Mouse (Mus musculus) limb, embryonic 14.5 days (tissue): Measurements from ENCODE around the gene Zfp42. TPM values are rescaled to one million over a fixed set of nuclear protein-coding genes. Genes with fewer than 3 reads are reported as not detected.

ENCODE experiments used
- ATAC-seq: fragments of 200-750 bp; cut with Nextera tagmentation; 2 replicates; pipeline ENCODE4 v1.8.0; 2017; ENCODE audit warnings: low read depth, moderate number of reproducible peaks, moderate TSS enrichment; ENCODE audit not compliant: low FRiP score
- DNase-seq: peaks from one replicate; pipeline ENCODE4 v3.0.0-alpha.2; 2015; ENCODE audit warnings: low spot score
- H3K27ac ChIP-seq: fragments of 300-500 bp; sonication (generic); replicated peaks from 2 replicates; pipeline ENCODE4 v1.5.1; 2014; ENCODE audit warnings: low read depth, mild to moderate bottlenecking, low read length, moderate library complexity, mixed read lengths
- H3K27me3 ChIP-seq: fragments of 300-500 bp; sonication (generic); 2 replicates; pipeline ENCODE4 v1.6.1; 2014; ENCODE audit warnings: low read length, mixed read lengths; ENCODE audit not compliant: control insufficient read depth, insufficient read depth
- H3K36me3 ChIP-seq: fragments of 300-500 bp; sonication (generic); 2 replicates; pipeline ENCODE4 v1.6.1; 2014; ENCODE audit warnings: mild to moderate bottlenecking, low read length, moderate library complexity, mixed read lengths; ENCODE audit not compliant: control insufficient read depth, insufficient read depth
- H3K4me1 ChIP-seq: fragments of 300-500 bp; sonication (generic); 2 replicates; pipeline ENCODE4 v1.6.1; 2014; ENCODE audit warnings: antibody characterized with exemption, low read length, mixed read lengths; ENCODE audit not compliant: control insufficient read depth, insufficient read depth
- H3K4me2 ChIP-seq: fragments of 300-500 bp; sonication (generic); replicated peaks from 2 replicates; pipeline ENCODE4 v1.6.1; 2014; ENCODE audit warnings: low read depth, mild to moderate bottlenecking, low read length, moderate library complexity; ENCODE audit not compliant: severe bottlenecking
- H3K4me3 ChIP-seq: fragments of 300-500 bp; sonication (generic); replicated peaks from 2 replicates; pipeline ENCODE4 v1.5.1; 2014; ENCODE audit warnings: low read length
- H3K9ac ChIP-seq: fragments of 300-500 bp; sonication (generic); 2 replicates; pipeline ENCODE4 v1.6.1; 2014; ENCODE audit warnings: mild to moderate bottlenecking, low read depth, low read length, moderate library complexity; ENCODE audit not compliant: severe bottlenecking
- H3K9me3 ChIP-seq: fragments of 300-500 bp; sonication (generic); 2 replicates; pipeline ENCODE4 v1.6.1; 2016; ENCODE audit warnings: low read length; ENCODE audit not compliant: control insufficient read depth
- POLR2A ChIP-seq: fragments of 200-500 bp; IDR thresholded peaks from 2 replicates; pipeline ENCODE4 v1.8.0; 2012; ENCODE audit warnings: inconsistent platforms, mild to moderate bottlenecking, moderate library complexity, borderline replicate concordance; ENCODE audit not compliant: insufficient read depth, insufficient read length; ENCODE audit errors: extremely low read depth
- WGBS: fragments of 180-500 bp; shearing (Covaris S2); extraction: QIAGEN DNeasy Blood & Tissue Kit; methylation state at CpG from one replicate; pipeline ENCODE4 v1.1.7; 2014; 5-methylcytosine and 5-hydroxymethylcytosine counted together
- polyA plus RNA-seq, 2 experiments: library from polyadenylated mRNA; depleted of rRNA in 1 of 2; stranded (reverse) in 1 of 2; unstranded in 1 of 2; fragments of >200 nt; fragmentation: Nextera tagmentation in 1 of 2; extraction: Ambion mirVana in 1 of 2; gene quantifications; 2 replicates each; pipeline versions ENCODE4 v1.2.1 to v1.2.3; 2012 to 2014

Zfp42 gene
- polyA plus RNA-seq, 2 experiments: 0.05 to 0.10 TPM

GRCm38 (mm10) chr8:43255695-43256094 lies 51.1 kb downstream of the Zfp42 start:
- ATAC-seq: no peak
- TF ChIP-seq POLR2A: no peak
- DNase-seq: no peak
- Histone ChIP-seq H3K27ac (no peak overlapping the region), H3K4me2 (no peak overlapping the region), H3K9ac (no peak overlapping the region), H3K4me3 (no peak overlapping the region), H3K36me3 (no peaks in the 10 kb centered on the region), H3K4me1 (no peaks in the 10 kb centered on the region), H3K27me3 (no peaks in the 10 kb centered on the region), H3K9me3 (no peaks in the 10 kb centered on the region)
- 67% methylated on average over 6 of the region's 6 CpGs for WGBS

GRCm38 (mm10) chr8:43251653-43252052 lies 55.1 kb downstream of the Zfp42 start:
- H3K9me3 ChIP-seq: no peaks in the 10 kb centered on the region
- H3K4me1 ChIP-seq: no peaks in the 10 kb centered on the region
- ATAC-seq (no peak), DNase-seq (no peak)
- no peak overlapping the region for H3K9ac ChIP-seq
- H3K27ac ChIP-seq: no peak overlapping the region
- 82% methylated on average over 6 of the region's 6 CpGs for WGBS
- no peak overlapping the region for H3K4me3 ChIP-seq
- H3K4me2 ChIP-seq: no peak overlapping the region
- no peaks in the 10 kb centered on the region for H3K27me3 ChIP-seq
- no peaks in the 10 kb centered on the region for H3K36me3 ChIP-seq
- no peak for TF ChIP-seq POLR2A

- no peak for DNase-seq
- H3K36me3 ChIP-seq: no peaks in the 10 kb centered on the region
- H3K9me3 ChIP-seq: no peaks in the 10 kb centered on the region
- H3K4me1 ChIP-seq: no peaks in the 10 kb centered on the region
- H3K27me3 ChIP-seq: no peaks in the 10 kb centered on the region
- no peak overlapping the region for H3K4me2 ChIP-seq
- no peak overlapping the region for H3K4me3 ChIP-seq
- H3K27ac ChIP-seq: no peak overlapping the region
- WGBS: 61% methylated on average over 8 of the region's 8 CpGs
- 0 out of 2 replicates have a peak, but pooled peaks have one; percentile 26 for ATAC-seq
- no peak overlapping the region for H3K9ac ChIP-seq
- no peak for TF ChIP-seq POLR2A
These were observed 58.1 kb downstream of the Zfp42 start for GRCm38 (mm10) chr8:43248707-43249106.

Other genes starting within 250 kb of the Zfp42 start
- 0.06 TPM in 1 of 2 replicates, not detected in the other for gene Triml1, start 165.5 kb downstream of the Zfp42 start, polyA plus RNA-seq (2012; rRNA removed)
- not detected in 2 replicates for gene Triml1, start 165.5 kb downstream of the Zfp42 start, polyA plus RNA-seq (2014; fragmentation: Nextera tagmentation; extraction: Ambion mirVana)
- not detected in 2 replicates for gene Triml2, start 126.4 kb downstream of the Zfp42 start, polyA plus RNA-seq (2012; rRNA removed)
- gene Triml2, start 126.4 kb downstream of the Zfp42 start, polyA plus RNA-seq (2014; fragmentation: Nextera tagmentation; extraction: Ambion mirVana): not detected in 2 replicates
- gene Adam26b, start 221.1 kb upstream of the Zfp42 start, polyA plus RNA-seq (2012; rRNA removed): not detected in 2 replicates
- not detected in 2 replicates for gene Adam26b, start 221.1 kb upstream of the Zfp42 start, polyA plus RNA-seq (2014; fragmentation: Nextera tagmentation; extraction: Ambion mirVana)